Mouse (Mus musculus): ENCODE results near the gene Tubb2b. TPM values are rescaled to one million over a fixed set of nuclear protein-coding genes. Genes with fewer than 3 reads are reported as not detected.

Gene Tubb2b
- polyA plus RNA-seq, 1 experiment from 2014 or later: 35.5 TPM

DNA sequence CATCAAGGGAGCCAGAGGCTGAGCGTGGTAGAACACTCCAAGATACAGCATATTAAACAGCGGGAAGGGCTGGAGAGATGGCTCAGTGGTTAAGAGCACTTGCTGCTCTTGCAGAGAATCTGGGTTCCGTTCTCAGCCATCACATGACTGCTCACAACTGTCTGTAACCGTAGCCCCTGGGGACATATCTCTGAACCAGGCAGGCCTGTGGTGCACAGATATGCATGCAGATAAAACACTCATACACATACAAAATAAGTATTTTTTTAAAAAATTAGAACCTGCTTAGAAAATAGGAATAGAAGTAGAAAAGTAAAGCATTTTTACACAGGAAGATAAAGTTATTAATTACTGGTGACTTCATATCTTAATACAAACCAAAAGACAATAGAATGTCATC, 11.4 kb downstream of the Tubb2b start:
- no peak for ATAC-seq (replicated peaks; ENCODE audit: low FRiP score, low TSS enrichment, low read depth)
- WGBS: 77% methylated on average over 4 of the region's 4 CpGs
- 0 out of 2 replicates have a peak, but pooled peaks cover 6% of the 10 kb centered on the region for H3K36me3 ChIP-seq (ENCODE audit: control insufficient read depth, insufficient read depth, low read length)
- no peaks in the 10 kb centered on the region for H3K27me3 ChIP-seq (replicated peaks; ENCODE audit: control insufficient read depth, insufficient read depth, low read length)
- no peaks in the 10 kb centered on the region for H3K9me3 ChIP-seq (ENCODE audit: control insufficient read depth, low read length)
- H3K9ac ChIP-seq (ENCODE audit: low read length): no peak overlapping the region
- H3K27ac ChIP-seq (ENCODE audit: low read depth): no peak overlapping the region
- H3K4me1 ChIP-seq (replicated peaks; ENCODE audit: control insufficient read depth, insufficient read depth, low read length): no peaks in the 10 kb centered on the region
- no peak overlapping the region for H3K4me2 ChIP-seq (ENCODE audit: low read length)
- no peak overlapping the region for H3K4me3 ChIP-seq (ENCODE audit: low read depth, low read length)
- no peak for DNase-seq (ENCODE audit: low spot score)

- no peak overlapping the region for H3K27ac ChIP-seq (ENCODE audit: low read depth)
- H3K27me3 ChIP-seq (replicated peaks; ENCODE audit: control insufficient read depth, insufficient read depth, low read length): no peaks in the 10 kb centered on the region
Observed at GRCm38 (mm10) chr13:34116508-34116907, 13.8 kb downstream of the Tubb2b start.

GRCm38 (mm10) chr13:34114654-34115053, 15.6 kb downstream of the Tubb2b start:
- H3K9ac ChIP-seq (ENCODE audit: low read length): no peak overlapping the region
- no peak for ATAC-seq (replicated peaks; ENCODE audit: low FRiP score, low TSS enrichment, low read depth)
- H3K4me2 ChIP-seq (ENCODE audit: low read length): no peak overlapping the region
- WGBS: 67% methylated on average over 4 of the region's 4 CpGs
- DNase-seq (ENCODE audit: low spot score): no peak
- H3K4me1 ChIP-seq (replicated peaks; ENCODE audit: control insufficient read depth, insufficient read depth, low read length): no peaks in the 10 kb centered on the region
- H3K27ac ChIP-seq (ENCODE audit: low read depth): no peak overlapping the region
- no peaks in the 10 kb centered on the region for H3K36me3 ChIP-seq (ENCODE audit: control insufficient read depth, insufficient read depth, low read length)
- no peak overlapping the region for H3K4me3 ChIP-seq (ENCODE audit: low read depth, low read length)
- H3K27me3 ChIP-seq (replicated peaks; ENCODE audit: control insufficient read depth, insufficient read depth, low read length): no peaks in the 10 kb centered on the region
- H3K9me3 ChIP-seq (ENCODE audit: control insufficient read depth, low read length): no peaks in the 10 kb centered on the region

More at GRCm38 (mm10) chr13:34116508-34116907, 13.8 kb downstream of the Tubb2b start:
- H3K4me3 ChIP-seq (ENCODE audit: low read depth, low read length): no peak overlapping the region
- no peak for DNase-seq (ENCODE audit: low spot score)
- H3K9me3 ChIP-seq (ENCODE audit: control insufficient read depth, low read length): no peaks in the 10 kb centered on the region
- no peaks in the 10 kb centered on the region for H3K4me1 ChIP-seq (replicated peaks; ENCODE audit: control insufficient read depth, insufficient read depth, low read length)
- H3K9ac ChIP-seq (ENCODE audit: low read length): no peak overlapping the region
- H3K4me2 ChIP-seq (ENCODE audit: low read length): no peak overlapping the region
- no peaks in the 10 kb centered on the region for H3K36me3 ChIP-seq (ENCODE audit: control insufficient read depth, insufficient read depth, low read length)
- no peak for ATAC-seq (replicated peaks; ENCODE audit: low FRiP score, low TSS enrichment, low read depth)
- 70% methylated on average over 6 of the region's 6 CpGs for WGBS

DNA sequence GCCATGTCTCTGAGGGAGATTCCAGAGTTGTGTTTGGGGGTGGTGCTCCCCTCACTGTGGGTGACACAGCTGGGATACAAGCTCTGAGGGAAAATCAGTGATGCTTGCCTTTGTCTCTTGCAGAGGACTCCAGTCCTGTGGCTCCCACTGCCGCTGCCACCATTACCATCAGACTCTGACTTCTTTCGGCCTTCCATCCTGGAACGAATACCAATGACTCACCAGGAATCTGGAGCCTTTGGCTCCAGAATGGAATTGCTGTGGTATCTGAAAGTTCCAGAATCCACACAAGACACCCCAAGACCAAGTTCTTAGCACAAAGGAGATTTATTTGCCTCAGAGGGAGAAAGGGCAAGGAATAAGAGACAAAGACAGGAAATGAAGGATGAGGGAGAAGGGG, 17.2 kb downstream of the Tubb2b start:
- H3K9ac ChIP-seq (ENCODE audit: low read length): no peak overlapping the region
- H3K4me2 ChIP-seq (ENCODE audit: low read length): no peak overlapping the region
- no peaks in the 10 kb centered on the region for H3K9me3 ChIP-seq (ENCODE audit: control insufficient read depth, low read length)
- no peak overlapping the region for H3K27ac ChIP-seq (ENCODE audit: low read depth)
- DNase-seq (ENCODE audit: low spot score): no peak
- H3K27me3 ChIP-seq (replicated peaks; ENCODE audit: control insufficient read depth, insufficient read depth, low read length): no peaks in the 10 kb centered on the region
- 85% methylated on average over 3 of the region's 3 CpGs for WGBS
- H3K36me3 ChIP-seq (ENCODE audit: control insufficient read depth, insufficient read depth, low read length): no peaks in the 10 kb centered on the region
- no peak overlapping the region for H3K4me3 ChIP-seq (ENCODE audit: low read depth, low read length)
- no peak for ATAC-seq (replicated peaks; ENCODE audit: low FRiP score, low TSS enrichment, low read depth)
- no peaks in the 10 kb centered on the region for H3K4me1 ChIP-seq (replicated peaks; ENCODE audit: control insufficient read depth, insufficient read depth, low read length)

GRCm38 (mm10) chr13:34112369-34113081, 17.7 kb downstream of the Tubb2b start:
- WGBS: 82% methylated on average over 5 of the region's 5 CpGs
- DNase-seq (ENCODE audit: low spot score) (no peak), ATAC-seq (replicated peaks; ENCODE audit: low FRiP score, low TSS enrichment, low read depth) (no peak)
- no peaks in the 10 kb centered on the region for H3K27me3 ChIP-seq (replicated peaks; ENCODE audit: control insufficient read depth, insufficient read depth, low read length)
- no peaks in the 10 kb centered on the region for H3K4me1 ChIP-seq (replicated peaks; ENCODE audit: control insufficient read depth, insufficient read depth, low read length)
- H3K9ac ChIP-seq (ENCODE audit: low read length): no peak overlapping the region
- no peak overlapping the region for H3K4me3 ChIP-seq (ENCODE audit: low read depth, low read length)
- no peaks in the 10 kb centered on the region for H3K9me3 ChIP-seq (ENCODE audit: control insufficient read depth, low read length)
- H3K36me3 ChIP-seq (ENCODE audit: control insufficient read depth, insufficient read depth, low read length): no peaks in the 10 kb centered on the region
- no peak overlapping the region for H3K4me2 ChIP-seq (ENCODE audit: low read length)
- H3K27ac ChIP-seq (ENCODE audit: low read depth): no peak overlapping the region

GRCm38 (mm10) chr13:34111878-34112277, 18.4 kb downstream of the Tubb2b start:
- Histone ChIP-seq H3K4me2 (ENCODE audit: low read length) (no peak overlapping the region), H3K36me3 (ENCODE audit: control insufficient read depth, insufficient read depth, low read length) (no peaks in the 10 kb centered on the region), H3K27ac (ENCODE audit: low read depth) (no peak overlapping the region), H3K4me3 (ENCODE audit: low read depth, low read length) (no peak overlapping the region), H3K9me3 (ENCODE audit: control insufficient read depth, low read length) (no peaks in the 10 kb centered on the region), H3K9ac (ENCODE audit: low read length) (no peak overlapping the region), H3K27me3 (replicated peaks; ENCODE audit: control insufficient read depth, insufficient read depth, low read length) (no peaks in the 10 kb centered on the region), H3K4me1 (replicated peaks; ENCODE audit: control insufficient read depth, insufficient read depth, low read length) (no peaks in the 10 kb centered on the region)
- WGBS: 85% methylated on average over 3 of the region's 3 CpGs
- no peak for DNase-seq (ENCODE audit: low spot score)
- ATAC-seq (replicated peaks; ENCODE audit: low FRiP score, low TSS enrichment, low read depth): no peak

- no peak for ATAC-seq (replicated peaks; ENCODE audit: low FRiP score, low TSS enrichment, low read depth)
- Histone ChIP-seq H3K9me3 (ENCODE audit: control insufficient read depth, low read length) (no peaks in the 10 kb centered on the region), H3K27me3 (replicated peaks; ENCODE audit: control insufficient read depth, insufficient read depth, low read length) (no peaks in the 10 kb centered on the region), H3K9ac (ENCODE audit: low read length) (no peak overlapping the region), H3K4me2 (ENCODE audit: low read length) (no peak overlapping the region), H3K27ac (ENCODE audit: low read depth) (no peak overlapping the region), H3K4me3 (ENCODE audit: low read depth, low read length) (no peak overlapping the region), H3K36me3 (ENCODE audit: control insufficient read depth, insufficient read depth, low read length) (no peaks in the 10 kb centered on the region), H3K4me1 (replicated peaks; ENCODE audit: control insufficient read depth, insufficient read depth, low read length) (no peaks in the 10 kb centered on the region)
- 32% methylated on average over 5 of the region's 5 CpGs for WGBS
- no peak for DNase-seq (ENCODE audit: low spot score)
Observed at GRCm38 (mm10) chr13:34111019-34111418, 19.2 kb downstream of the Tubb2b start.

DNA sequence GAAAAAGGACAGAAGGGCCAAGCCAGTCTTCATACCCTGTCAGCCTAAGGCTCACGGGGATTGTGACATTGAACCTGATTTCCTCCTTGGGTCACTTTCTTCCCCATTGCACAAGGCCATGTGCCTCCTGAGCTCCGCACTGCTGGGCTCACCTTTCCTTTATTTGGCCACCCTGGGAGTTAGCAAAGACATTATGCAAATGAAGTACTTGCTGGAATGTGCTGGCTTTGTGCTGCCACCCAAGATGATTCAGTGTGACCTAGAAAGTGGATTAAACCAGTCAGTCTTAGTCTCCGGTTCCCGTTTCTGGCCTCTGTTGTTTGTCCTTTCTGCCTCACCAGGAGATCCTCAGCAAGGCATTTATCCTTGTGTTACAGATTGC, 20.6 kb downstream of the Tubb2b start:
- H3K9me3 ChIP-seq (ENCODE audit: control insufficient read depth, low read length): no peaks in the 10 kb centered on the region
- H3K27me3 ChIP-seq (replicated peaks; ENCODE audit: control insufficient read depth, insufficient read depth, low read length): no peaks in the 10 kb centered on the region
- H3K27ac ChIP-seq (ENCODE audit: low read depth): no peak overlapping the region
- no peak for ATAC-seq (replicated peaks; ENCODE audit: low FRiP score, low TSS enrichment, low read depth)
- WGBS: 65% methylated on average over 4 of the region's 4 CpGs
- no peaks in the 10 kb centered on the region for H3K36me3 ChIP-seq (ENCODE audit: control insufficient read depth, insufficient read depth, low read length)
- no peak for DNase-seq (ENCODE audit: low spot score)
- H3K4me3 ChIP-seq (ENCODE audit: low read depth, low read length): no peak overlapping the region
- no peaks in the 10 kb centered on the region for H3K4me1 ChIP-seq (replicated peaks; ENCODE audit: control insufficient read depth, insufficient read depth, low read length)
- no peak overlapping the region for H3K4me2 ChIP-seq (ENCODE audit: low read length)
- no peak overlapping the region for H3K9ac ChIP-seq (ENCODE audit: low read length)

DNA sequence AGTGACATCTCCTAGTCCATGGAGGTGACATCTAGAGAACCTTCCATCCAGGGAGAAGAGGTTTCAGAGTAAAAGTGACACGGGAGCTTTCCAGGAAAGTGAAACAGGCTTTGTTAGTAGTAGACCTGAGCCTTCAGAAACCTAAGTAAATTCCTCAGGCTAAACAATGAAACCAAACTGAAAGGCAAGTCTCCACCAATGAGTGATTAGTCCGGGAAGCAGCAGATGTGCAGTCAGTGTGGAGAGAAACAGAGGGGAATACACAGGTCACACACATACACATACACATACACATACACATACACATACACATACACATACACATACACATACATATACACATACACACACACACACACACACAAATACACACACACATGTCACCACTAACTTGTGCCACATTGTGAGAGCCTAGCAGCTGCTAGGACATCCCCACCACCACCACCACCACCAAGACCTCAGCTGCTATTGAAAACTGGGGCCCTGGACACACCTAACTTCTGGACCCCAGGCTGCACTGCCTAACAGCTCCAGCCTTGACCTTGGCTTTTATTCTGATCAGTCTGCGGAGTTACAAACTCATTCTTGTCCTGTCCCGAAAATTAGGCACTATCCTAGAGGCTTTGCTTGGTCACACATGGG, 21.1 kb downstream of the Tubb2b start:
- Histone ChIP-seq H3K4me2 (ENCODE audit: low read length) (no peak overlapping the region), H3K27me3 (replicated peaks; ENCODE audit: control insufficient read depth, insufficient read depth, low read length) (no peaks in the 10 kb centered on the region), H3K27ac (ENCODE audit: low read depth) (no peak overlapping the region), H3K4me3 (ENCODE audit: low read depth, low read length) (no peak overlapping the region), H3K9ac (ENCODE audit: low read length) (no peak overlapping the region), H3K4me1 (replicated peaks; ENCODE audit: control insufficient read depth, insufficient read depth, low read length) (no peaks in the 10 kb centered on the region), H3K9me3 (ENCODE audit: control insufficient read depth, low read length) (no peaks in the 10 kb centered on the region), H3K36me3 (ENCODE audit: control insufficient read depth, insufficient read depth, low read length) (no peaks in the 10 kb centered on the region)
- WGBS: 85% methylated on average over 4 of the region's 4 CpGs
- ATAC-seq (replicated peaks; ENCODE audit: low FRiP score, low TSS enrichment, low read depth): no peak
- DNase-seq (ENCODE audit: low spot score): no peak
